Mouse (Mus musculus) hindbrain, embryonic 15.5 days (tissue): Measurements from ENCODE around the gene Lrrc15. TPM values are rescaled to one million over a fixed set of nuclear protein-coding genes. Genes with fewer than 3 reads are reported as not detected.
A peak's percentile ranks its signal among the peaks of the same experiment; 100 is the strongest.

Experiments used
- ATAC-seq: fragments of 200-750 bp; cut with Nextera tagmentation; 2 replicates; pipeline ENCODE4 v1.8.0; 2017; ENCODE audit warnings: low read depth, moderate number of reproducible peaks, moderate TSS enrichment; ENCODE audit not compliant: low FRiP score
- H3K27ac ChIP-seq: fragments of 300-500 bp; sonication (generic); replicated peaks from 2 replicates; pipeline ENCODE4 v1.5.1; 2015; ENCODE audit warnings: mild to moderate bottlenecking, inconsistent platforms
- H3K27me3 ChIP-seq: fragments of 300-500 bp; sonication (generic); 2 replicates; pipeline ENCODE4 v1.6.1; 2015; ENCODE audit warnings: control low read depth, inconsistent platforms
- H3K36me3 ChIP-seq: fragments of 300-500 bp; sonication (generic); 2 replicates; pipeline ENCODE4 v1.6.1; 2015; ENCODE audit warnings: control low read depth, inconsistent platforms
- H3K4me1 ChIP-seq: fragments of 300-500 bp; sonication (generic); replicated peaks from 2 replicates; pipeline ENCODE4 v1.6.1; 2015; ENCODE audit warnings: control low read depth, inconsistent platforms
- H3K4me2 ChIP-seq: fragments of 300-500 bp; sonication (generic); 2 replicates; pipeline ENCODE4 v1.6.1; 2015; ENCODE audit warnings: moderate library complexity, mild to moderate bottlenecking, inconsistent platforms
- H3K4me3 ChIP-seq: fragments of 300-500 bp; sonication (generic); 2 replicates; pipeline ENCODE4 v1.5.1; 2015; ENCODE audit warnings: mild to moderate bottlenecking, inconsistent platforms
- H3K9ac ChIP-seq: fragments of 300-500 bp; sonication (generic); 2 replicates; pipeline ENCODE4 v1.6.1; 2015; ENCODE audit warnings: inconsistent platforms
- H3K9me3 ChIP-seq: fragments of 300-500 bp; sonication (generic); 2 replicates; pipeline ENCODE4 v1.6.1; 2016; ENCODE audit warnings: control low read depth, inconsistent platforms
- WGBS: fragments of 180-500 bp; shearing (Covaris S2); methylation state at CpG from one replicate; pipeline ENCODE4 v1.1.7; 2015; 5-methylcytosine and 5-hydroxymethylcytosine counted together
- polyA plus RNA-seq: library from polyadenylated mRNA; unstranded; fragments of >200 nt; fragmentation: Nextera tagmentation; extraction: Ambion mirVana; gene quantifications from 2 replicates; pipeline ENCODE4 v1.2.1, GENCODE M21; 2015

Lrrc15 gene
- 0.25 and 0.27 TPM in 2 replicates for polyA plus RNA-seq

- H3K4me2 ChIP-seq = peak within 1 kb of the TSS; percentile 51
- H3K9me3 ChIP-seq = no peaks in the 10 kb centered on the region
- H3K27me3 ChIP-seq = peaks cover 26% of the 10 kb centered on the region
- 7% methylated on average over 34 of the region's 34 CpGs for WGBS
- ATAC-seq = no peak
- no peak within 1 kb of the TSS for H3K27ac ChIP-seq
- H3K4me3 ChIP-seq = peak within 1 kb of the TSS; percentile 26
- no peaks in the 10 kb centered on the region for H3K36me3 ChIP-seq
- peaks cover 16% of the 10 kb centered on the region for H3K4me1 ChIP-seq
- peak within 1 kb of the TSS; percentile 28; the same call in 1 of the 2 replicates for H3K9ac ChIP-seq
These were observed at the start of gene Lrrc15 for GRCm38 (mm10) chr16:30282844-30283495. Gene Lrrc15, minus strand, starts transcription at chr16:30283256.

GRCm38 (mm10) chr16:30314236-30314635, 31.2 kb upstream of the Lrrc15 start:
- no peak for ATAC-seq
- H3K4me1 ChIP-seq = peaks cover 11% of the 10 kb centered on the region
- no peak overlapping the region for H3K27ac ChIP-seq
- no peak overlapping the region for H3K9ac ChIP-seq
- H3K4me2 ChIP-seq = no peak overlapping the region
- peaks cover 23% of the 10 kb centered on the region for H3K27me3 ChIP-seq
- no peak overlapping the region for H3K4me3 ChIP-seq
- no peaks in the 10 kb centered on the region for H3K9me3 ChIP-seq
- H3K36me3 ChIP-seq = peaks cover 3% of the 10 kb centered on the region; the same call in 1 of the 2 replicates

- Histone ChIP-seq H3K9me3 (no peaks in the 10 kb centered on the region), H3K4me3 (peak within 1 kb of the TSS; percentile 51), H3K4me2 (peak within 1 kb of the TSS; percentile 90), H3K36me3 (peaks cover 3% of the 10 kb centered on the region; the same call in 1 of the 2 replicates), H3K27ac (no peak within 1 kb of the TSS), H3K27me3 (peaks cover 38% of the 10 kb centered on the region), H3K4me1 (peaks cover 22% of the 10 kb centered on the region), H3K9ac (no peak within 1 kb of the TSS)
- no peak for ATAC-seq
These were observed 27.6 kb upstream of the Lrrc15 start, which contains the start of gene Gp5 for GRCm38 (mm10) chr16:30310647-30311046. Gene Gp5, minus strand, starts transcription at chr16:30310779.

- peak overlapping the region; percentile 90 for H3K4me2 ChIP-seq
These were observed 27.1 kb upstream of the Lrrc15 start for GRCm38 (mm10) chr16:30310171-30310515.

GRCm38 (mm10) chr16:30309395-30310170, 26.5 kb upstream of the Lrrc15 start:
- peaks cover 38% of the 10 kb centered on the region for H3K27me3 ChIP-seq
- ATAC-seq = no peak

More at GRCm38 (mm10) chr16:30310171-30310515, 27.1 kb upstream of the Lrrc15 start:
- Histone ChIP-seq H3K4me3 (peak overlapping the region; percentile 51; the same call in 1 of the 2 replicates), H3K27ac (no peak overlapping the region), H3K36me3 (no peaks in the 10 kb centered on the region; the same call in 1 of the 2 replicates), H3K4me1 (peaks cover 22% of the 10 kb centered on the region), H3K9me3 (no peaks in the 10 kb centered on the region), H3K9ac (no peak overlapping the region), H3K27me3 (peaks cover 38% of the 10 kb centered on the region)
- 57% methylated on average over 8 of the region's 8 CpGs for WGBS
- no peak for ATAC-seq

GRCm38 (mm10) chr16:30308616-30309394, 25.7 kb upstream of the Lrrc15 start:
- Histone ChIP-seq H3K9ac (peak overlapping the region; percentile 43), H3K4me2 (peak overlapping the region; percentile 90), H3K4me3 (peak overlapping the region; percentile 51), H3K9me3 (no peaks in the 10 kb centered on the region), H3K27me3 (peaks cover 41% of the 10 kb centered on the region), H3K4me1 (peaks cover 22% of the 10 kb centered on the region), H3K27ac (no peak overlapping the region), H3K36me3 (no peaks in the 10 kb centered on the region)
- under 1% methylated on average over 72 of the region's 72 CpGs for WGBS
- ATAC-seq = peak; percentile 84

More at GRCm38 (mm10) chr16:30309395-30310170, 26.5 kb upstream of the Lrrc15 start:
- no peaks in the 10 kb centered on the region; the same call in 1 of the 2 replicates for H3K36me3 ChIP-seq
- peak overlapping the region; percentile 51 for H3K4me3 ChIP-seq
- peak overlapping the region; percentile 43; the same call in 1 of the 2 replicates for H3K9ac ChIP-seq
- WGBS = 4% methylated on average over 34 of the region's 34 CpGs
- peaks cover 22% of the 10 kb centered on the region for H3K4me1 ChIP-seq
- peak overlapping the region; percentile 90 for H3K4me2 ChIP-seq
- H3K9me3 ChIP-seq = no peaks in the 10 kb centered on the region
- no peak overlapping the region for H3K27ac ChIP-seq

- Histone ChIP-seq H3K4me2 (peak overlapping the region; percentile 90), H3K36me3 (no peaks in the 10 kb centered on the region), H3K4me1 (peaks cover 22% of the 10 kb centered on the region), H3K4me3 (peak overlapping the region; percentile 51), H3K9ac (peak overlapping the region; percentile 43), H3K9me3 (no peaks in the 10 kb centered on the region), H3K27ac (no peak overlapping the region), H3K27me3 (peaks cover 41% of the 10 kb centered on the region)
- ATAC-seq = 0 out of 2 replicates have a peak, but pooled peaks have one; percentile 7
- 11% methylated on average over 29 of the region's 29 CpGs for WGBS
These were observed 25.0 kb upstream of the Lrrc15 start for GRCm38 (mm10) chr16:30307961-30308615.

- Histone ChIP-seq H3K4me1 (peaks cover 22% of the 10 kb centered on the region), H3K27ac (no peak overlapping the region), H3K36me3 (no peaks in the 10 kb centered on the region), H3K9ac (no peak overlapping the region), H3K27me3 (peaks cover 41% of the 10 kb centered on the region), H3K4me2 (no peak overlapping the region), H3K9me3 (no peaks in the 10 kb centered on the region), H3K4me3 (no peak overlapping the region)
- WGBS = 54% methylated on average over 12 of the region's 12 CpGs
- ATAC-seq = no peak
These were observed 24.2 kb upstream of the Lrrc15 start for GRCm38 (mm10) chr16:30307306-30307705.

- ATAC-seq = no peak
- no peaks in the 10 kb centered on the region for H3K36me3 ChIP-seq
- WGBS = 91% methylated on average over 4 of the region's 4 CpGs
- H3K27ac ChIP-seq = no peak overlapping the region
- no peak overlapping the region for H3K4me2 ChIP-seq
- H3K9me3 ChIP-seq = no peaks in the 10 kb centered on the region
- no peak overlapping the region for H3K9ac ChIP-seq
- H3K4me3 ChIP-seq = no peak overlapping the region
- peaks cover 31% of the 10 kb centered on the region for H3K27me3 ChIP-seq
- peaks cover 22% of the 10 kb centered on the region for H3K4me1 ChIP-seq
These were observed 23.0 kb upstream of the Lrrc15 start for GRCm38 (mm10) chr16:30306102-30306501.

- H3K4me3 ChIP-seq = no peak overlapping the region
- no peak overlapping the region for H3K4me2 ChIP-seq
- 79% methylated on average over 5 of the region's 5 CpGs for WGBS
- no peak for ATAC-seq
- H3K27me3 ChIP-seq = peaks cover 18% of the 10 kb centered on the region
- no peaks in the 10 kb centered on the region for H3K9me3 ChIP-seq
- no peak overlapping the region for H3K27ac ChIP-seq
- no peak overlapping the region for H3K9ac ChIP-seq
- peaks cover 11% of the 10 kb centered on the region for H3K4me1 ChIP-seq
- no peaks in the 10 kb centered on the region for H3K36me3 ChIP-seq
These were observed 21.2 kb upstream of the Lrrc15 start for GRCm38 (mm10) chr16:30304236-30304635.

GRCm38 (mm10) chr16:30303411-30303810, 20.4 kb upstream of the Lrrc15 start:
- no peaks in the 10 kb centered on the region for H3K36me3 ChIP-seq
- no peak for ATAC-seq
- peaks cover 4% of the 10 kb centered on the region for H3K4me1 ChIP-seq
- no peak overlapping the region for H3K27ac ChIP-seq
- 74% methylated on average over 2 of the region's 2 CpGs for WGBS
- H3K9ac ChIP-seq = no peak overlapping the region
- no peak overlapping the region for H3K4me3 ChIP-seq
- peaks cover 17% of the 10 kb centered on the region for H3K27me3 ChIP-seq
- H3K4me2 ChIP-seq = no peak overlapping the region
- no peaks in the 10 kb centered on the region for H3K9me3 ChIP-seq
